In the genomic region with DNA sequence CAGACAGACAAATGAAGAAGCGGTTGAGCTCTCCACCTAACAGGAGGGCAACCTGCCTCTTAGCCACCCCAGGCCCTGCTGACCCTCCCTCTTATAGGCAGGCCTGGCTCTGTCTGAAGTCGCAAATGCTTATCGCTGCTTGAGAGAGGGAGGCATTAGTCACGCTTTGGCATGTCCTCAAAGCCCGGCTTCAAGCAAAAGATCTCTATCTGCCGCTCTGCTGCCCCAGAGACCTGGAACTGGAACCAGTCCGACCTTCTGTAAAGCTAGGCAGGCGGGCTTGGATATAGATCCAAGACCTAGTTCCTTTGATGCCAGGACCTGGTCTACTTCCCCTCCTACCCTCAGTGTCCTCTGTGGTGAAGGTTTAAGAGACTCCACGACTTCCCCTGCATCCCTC, we compare ENCODE assay signal across 10 mouse cellular contexts. TPM values are rescaled to one million over a fixed set of nuclear protein-coding genes. Genes with fewer than 3 reads are reported as not detected.
DNase-seq lines count a peak whose midpoint lies in the region; ATAC-seq lines count a peak whose summit lies in the region.
"Had no signal": no experiment of that assay in that cellular context is flagged by ENCODE, and none has a peak within 500 bp of the region (broad histone marks: within the 10 kb centered on the region; RNA-seq: fewer than 3 reads in every experiment).

No protein-coding gene starts in this region.

- H3K36me3 ChIP-seq in midbrain, embryonic 16.5 days (ENCODE audit: control insufficient read depth, insufficient read depth, low read length): no peaks in the 10 kb centered on the region
- no peaks in the 10 kb centered on the region for H3K36me3 ChIP-seq in midbrain, embryonic 10.5 days
- H3K36me3 ChIP-seq: limb, embryonic 13.5 days; midbrain, embryonic 12.5 days had no signal

- H3K4me1 ChIP-seq in midbrain, embryonic 16.5 days (ENCODE audit: control insufficient read depth, insufficient read depth, low read length): 0 out of 2 replicates have a peak, but pooled peaks cover 2% of the 10 kb centered on the region
- peaks cover 34% of the 10 kb centered on the region for H3K4me1 ChIP-seq in midbrain, embryonic 10.5 days
- H3K4me1 ChIP-seq: midbrain, embryonic 12.5 days had no signal

- peak; percentile 11; the same call in 1 of the 2 replicates for ATAC-seq in midbrain, embryonic 16.5 days

- H3K4me2 ChIP-seq in midbrain, embryonic 16.5 days (ENCODE audit: low read length): no peak overlapping the region
- H3K4me2 ChIP-seq: limb, embryonic 13.5 days; midbrain, embryonic 12.5 days had no signal

- no peak overlapping the region for H3K27ac ChIP-seq in midbrain, embryonic 16.5 days (ENCODE audit: low read length)
- H3K27ac ChIP-seq in midbrain, embryonic 10.5 days (replicated peaks): no peak overlapping the region
- H3K27ac ChIP-seq: midbrain, embryonic 12.5 days had no signal

- no peaks in the 10 kb centered on the region for H3K27me3 ChIP-seq in midbrain, embryonic 16.5 days (ENCODE audit: control insufficient read depth, insufficient read depth, low read depth, low read length)
- H3K27me3 ChIP-seq in midbrain, embryonic 10.5 days (ENCODE audit: low read depth, poor library complexity, severe bottlenecking): peaks cover 4% of the 10 kb centered on the region; the same call in 1 of the 2 replicates
- H3K27me3 ChIP-seq: limb, embryonic 13.5 days; midbrain, embryonic 12.5 days had no signal

- H3K9ac ChIP-seq in midbrain, embryonic 16.5 days (ENCODE audit: low read depth, low read length): no peak overlapping the region
- H3K9ac ChIP-seq: midbrain, embryonic 12.5 days had no signal

- no peaks in the 10 kb centered on the region for H3K9me3 ChIP-seq in midbrain, embryonic 16.5 days (replicated peaks; ENCODE audit: control insufficient read depth, low read length, poor library complexity, severe bottlenecking)
- H3K9me3 ChIP-seq in midbrain, embryonic 10.5 days (replicated peaks): no peaks in the 10 kb centered on the region
- H3K9me3 ChIP-seq: limb, embryonic 13.5 days; midbrain, embryonic 12.5 days had no signal

- 54% methylated on average over 9 of the region's 9 CpGs for whole genome bisulfite sequencing in midbrain, embryonic 16.5 days
- WGBS in midbrain, embryonic 10.5 days: 71% methylated on average over 9 of the region's 9 CpGs

- intact Hi-C loops in gastrocnemius, postnatal 14 days (cut with DNase I; ENCODE audit: low total_unique reads): loop anchor here (2.0 to 5.0 kb wide), 2 partner anchors 80 to 125 kb away; a partner anchor contains a TSS

- DNase-seq in gastrocnemius, postnatal 14 days: peak; percentile 23
- DNase-seq in gastrocnemius, postnatal 25 days: no peak
- no peak for DNase-seq in midbrain, embryonic 10.5 days (ENCODE audit: low spot score)
- peak; percentile 70 for DNase-seq in cerebellum, adult 8-10 months
- peak; percentile 85 for DNase-seq in urinary bladder, postnatal 14 days (ENCODE audit: low spot score)
- no peak for DNase-seq in frontal cortex, postnatal 10 days (ENCODE audit: low spot score in 2 of 2)
- no peak for DNase-seq in left cerebral cortex, adult 11 months (ENCODE audit: low spot score)

- no peak overlapping the region for H3K4me3 ChIP-seq in midbrain, embryonic 16.5 days (ENCODE audit: low read depth, low read length)
- no peak overlapping the region for H3K4me3 ChIP-seq in midbrain, embryonic 10.5 days
- H3K4me3 ChIP-seq: limb, embryonic 13.5 days; midbrain, embryonic 12.5 days had no signal

RNA-seq across cellular contexts. Expression of a gene that starts 29.0 kb away (rescaled TPM):
- total RNA-seq in gastrocnemius, postnatal 14 days (2021): 10 to 100 TPM; 21.0 to 21.2 TPM
- total RNA-seq in gastrocnemius, postnatal 25 days (2021): 10 to 100 TPM; 24.9 to 26.2 TPM
- polyA plus RNA-seq in midbrain, embryonic 16.5 days (2015; fragmentation: Nextera tagmentation; extraction: Ambion mirVana): 27.8 and 29.5 TPM in 2 replicates
- 34.5 and 38.4 TPM in 2 replicates for polyA plus RNA-seq in midbrain, embryonic 10.5 days (2016; fragmentation: Nextera tagmentation; extraction: Ambion mirVana)

RNA-seq across cellular contexts. Expression of a gene that starts 41.7 kb away (rescaled TPM):
- 10 to 100 TPM; 16.7 to 20.3 TPM for total RNA-seq in gastrocnemius, postnatal 14 days (2021)
- 10 to 100 TPM; 23.6 to 27.6 TPM for total RNA-seq in gastrocnemius, postnatal 25 days (2021)
- 37.1 and 40.2 TPM in 2 replicates for polyA plus RNA-seq in midbrain, embryonic 16.5 days (2015; fragmentation: Nextera tagmentation; extraction: Ambion mirVana)
- polyA plus RNA-seq in midbrain, embryonic 10.5 days (2016; fragmentation: Nextera tagmentation; extraction: Ambion mirVana): 5.8 and 11.0 TPM in 2 replicates

Comparison
In these comparisons a context has a peak if more than half of its experiments do, and no peak if none do; other contexts are left out.
1. DNase-seq: peak in gastrocnemius, postnatal 14 days (single experiment), cerebellum, adult 8-10 months (single experiment) and urinary bladder, postnatal 14 days (single experiment); none in gastrocnemius, postnatal 25 days (single experiment), midbrain, embryonic 10.5 days (single experiment), frontal cortex, postnatal 10 days (0 of 2) and left cerebral cortex, adult 11 months (single experiment).